Mouse (Mus musculus) stomach, postnatal 0 days (tissue): ENCODE results near the gene Yy1. TPM values are rescaled to one million over a fixed set of nuclear protein-coding genes. Genes with fewer than 3 reads are reported as not detected.

ENCODE experiments used
- ATAC-seq: fragments of 200-750 bp; cut with Nextera tagmentation; 2 replicates; pipeline ENCODE4 v1.8.0; 2017; ENCODE audit not compliant: low FRiP score, low TSS enrichment
- DNase-seq: peaks from one replicate; pipeline ENCODE4 v3.0.0-alpha.2; 2016; ENCODE audit warnings: low spot score
- H3K27ac ChIP-seq: fragments of 300-500 bp; sonication (generic); replicated peaks from 2 replicates; pipeline ENCODE4 v1.5.1; 2014; ENCODE audit warnings: mild to moderate bottlenecking, control low read depth
- H3K27me3 ChIP-seq: fragments of 300-500 bp; sonication (generic); 2 replicates; pipeline ENCODE4 v1.6.1; 2014; ENCODE audit warnings: low read length; ENCODE audit not compliant: control insufficient read depth, insufficient read depth
- H3K36me3 ChIP-seq: fragments of 300-500 bp; sonication (generic); 2 replicates; pipeline ENCODE4 v1.6.1; 2014; ENCODE audit warnings: low read length, mixed read lengths; ENCODE audit not compliant: control insufficient read depth, insufficient read depth
- H3K4me1 ChIP-seq: fragments of 300-500 bp; sonication (generic); replicated peaks from 2 replicates; pipeline ENCODE4 v1.6.1; 2014; ENCODE audit warnings: antibody characterized with exemption; ENCODE audit not compliant: control insufficient read depth, insufficient read depth
- H3K4me2 ChIP-seq: fragments of 300-500 bp; sonication (generic); replicated peaks from 2 replicates; pipeline ENCODE4 v1.6.1; 2014; ENCODE audit warnings: low read depth, mild to moderate bottlenecking, control low read depth, moderate library complexity
- H3K4me3 ChIP-seq: fragments of 300-500 bp; sonication (generic); 2 replicates; pipeline ENCODE4 v1.5.1; 2014; ENCODE audit warnings: low read depth, low read length, control low read depth
- H3K9ac ChIP-seq: fragments of 300-500 bp; sonication (generic); 2 replicates; pipeline ENCODE4 v1.6.1; 2014; ENCODE audit warnings: mild to moderate bottlenecking, low read length, control low read depth, mixed read lengths
- H3K9me3 ChIP-seq: fragments of 300-500 bp; sonication (generic); 2 replicates; pipeline ENCODE4 v1.6.1; 2016; ENCODE audit warnings: low read length; ENCODE audit not compliant: control insufficient read depth
- CTCF ChIP-seq: IDR thresholded peaks from 2 replicates; pipeline ENCODE4 v1.5.1; 2016; ENCODE audit warnings: antibody characterized with exemption, low read depth, mild to moderate bottlenecking, moderate library complexity
- EP300 ChIP-seq: optimal IDR thresholded peaks from 2 replicates; pipeline ENCODE3; 2016; ENCODE audit warnings: antibody characterized with exemption
- WGBS: fragments of 180-500 bp; shearing (Covaris S2); extraction: QIAGEN DNeasy Blood & Tissue Kit; methylation state at CpG from one replicate; pipeline ENCODE4 v1.1.7; 2014; 5-methylcytosine and 5-hydroxymethylcytosine counted together
- polyA plus RNA-seq: library from polyadenylated mRNA; unstranded; fragments of >200 nt; fragmentation: Nextera tagmentation; extraction: Ambion mirVana; gene quantifications from 2 replicates; pipeline ENCODE4 v1.2.1, GENCODE M21; 2015

Yy1 gene
- polyA plus RNA-seq, 1 experiment from 2014 or later, result 9.6 TPM

DNA sequence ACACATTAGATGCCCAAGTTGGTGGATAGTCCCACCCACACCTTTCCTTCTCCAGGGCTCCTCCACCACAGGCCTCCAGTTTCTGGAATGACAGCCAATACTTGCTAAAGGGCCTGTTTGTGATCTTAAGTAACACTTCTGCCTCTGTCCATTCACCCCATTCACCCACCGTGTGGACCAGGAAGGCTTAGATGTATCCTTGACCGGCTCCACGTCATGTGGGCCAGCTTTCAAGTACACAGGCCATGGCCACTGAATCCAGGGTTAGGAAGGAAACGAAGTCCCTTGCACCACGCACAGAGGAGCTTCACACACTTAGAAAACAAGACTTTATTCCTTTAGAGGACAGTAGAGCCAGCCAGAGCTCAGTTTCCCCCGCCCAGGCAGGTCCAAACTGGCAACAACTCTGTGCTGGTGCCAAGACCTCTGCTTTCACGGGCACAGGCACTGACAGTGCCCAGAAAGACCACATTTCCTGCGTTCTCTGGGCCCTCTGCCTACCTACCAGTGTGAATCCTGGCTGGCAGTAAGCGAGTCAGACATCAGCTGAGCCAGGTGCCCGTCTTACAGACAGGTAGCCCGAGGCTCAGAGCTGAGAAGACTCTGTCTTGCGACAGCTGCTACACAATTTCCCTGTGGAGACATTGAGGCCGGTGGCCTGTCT, 32.9 kb downstream of the Yy1 start:
- Histone ChIP-seq H3K27me3 (no peaks in the 10 kb centered on the region), H3K4me3 (no peak overlapping the region), H3K4me2 (no peak overlapping the region), H3K4me1 (no peaks in the 10 kb centered on the region), H3K9me3 (no peaks in the 10 kb centered on the region), H3K36me3 (peaks cover 2% of the 10 kb centered on the region; the same call in 1 of the 2 replicates), H3K9ac (no peak overlapping the region), H3K27ac (no peak overlapping the region)
- TF ChIP-seq EP300 (no peak), CTCF (no peak)
- 76% methylated on average over 13 of the region's 13 CpGs for WGBS
- ATAC-seq (no peak), DNase-seq (no peak)

DNA sequence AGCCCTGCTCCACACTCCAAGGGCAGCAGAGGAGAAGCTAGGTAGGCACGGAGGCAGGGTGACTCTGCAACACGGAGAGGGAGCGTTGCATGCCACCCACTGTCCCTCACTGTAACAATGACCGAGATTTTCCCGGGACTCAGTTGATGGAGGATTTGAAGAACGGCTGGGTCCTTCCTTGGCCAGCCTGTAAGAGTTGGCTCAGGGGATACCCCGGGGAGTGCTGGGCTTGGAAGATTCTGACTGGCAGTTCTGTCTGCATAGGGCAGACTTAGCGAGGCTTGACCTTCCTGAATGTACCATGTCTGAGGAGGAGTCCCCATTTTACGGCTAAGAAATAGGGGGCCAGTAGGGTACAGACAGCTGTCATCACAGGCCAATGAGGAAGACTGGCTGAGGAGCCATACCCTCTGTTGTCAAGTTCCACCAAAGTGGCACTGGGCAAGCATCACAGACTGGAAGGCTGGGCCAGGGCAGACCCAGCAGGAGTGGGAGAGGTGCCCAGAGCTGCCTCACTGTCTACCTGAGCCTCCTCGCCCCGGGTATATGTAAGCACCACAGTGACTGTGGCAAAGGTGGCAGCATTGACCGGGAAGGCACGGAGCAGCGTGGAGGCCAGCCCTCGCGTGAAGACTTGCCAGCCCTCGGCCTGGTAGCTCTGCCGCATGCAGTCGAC, 33.6 kb downstream of the Yy1 start:
- DNase-seq (no peak), ATAC-seq (no peak; the same call in 1 of the 2 replicates)
- H3K9ac ChIP-seq, result no peak overlapping the region
- no peak overlapping the region for H3K4me3 ChIP-seq
- WGBS, result 95% methylated on average over 19 of the region's 19 CpGs
- no peaks in the 10 kb centered on the region for H3K4me1 ChIP-seq
- no peak overlapping the region for H3K27ac ChIP-seq
- TF ChIP-seq EP300 (no peak), CTCF (no peak)
- no peak overlapping the region for H3K4me2 ChIP-seq
- no peaks in the 10 kb centered on the region for H3K9me3 ChIP-seq
- no peaks in the 10 kb centered on the region for H3K36me3 ChIP-seq
- no peaks in the 10 kb centered on the region for H3K27me3 ChIP-seq

DNA sequence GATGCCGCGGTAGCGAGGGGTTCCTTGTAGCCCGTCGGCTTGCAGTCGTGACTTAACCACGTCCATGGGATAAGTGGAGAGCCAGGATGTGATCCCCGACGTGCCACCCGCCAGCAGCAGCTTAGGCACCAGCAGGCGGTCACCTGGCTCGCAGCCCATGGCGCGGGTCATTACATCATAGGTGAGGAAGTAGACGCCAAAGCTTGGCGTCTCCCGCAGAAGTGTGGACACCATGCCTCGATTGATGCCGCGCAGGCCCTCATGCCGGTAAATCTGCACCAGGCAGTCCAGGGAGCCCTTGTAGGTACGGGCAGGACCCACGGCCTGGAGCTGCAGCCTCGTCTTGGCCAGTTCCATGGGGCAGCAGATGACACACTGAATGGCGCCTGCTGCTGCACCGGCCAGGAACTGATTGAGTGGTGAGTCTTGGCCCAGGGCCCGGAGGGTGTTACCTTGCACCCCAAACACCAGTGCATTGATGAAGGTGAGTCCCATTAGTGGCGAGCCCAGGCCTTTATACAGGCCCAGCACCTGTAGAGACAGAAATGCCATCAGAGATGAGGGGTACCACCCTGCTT, 34.3 kb downstream of the Yy1 start:
- no peak overlapping the region for H3K27ac ChIP-seq
- no peaks in the 10 kb centered on the region for H3K9me3 ChIP-seq
- no peak overlapping the region for H3K4me2 ChIP-seq
- TF ChIP-seq EP300 (no peak), CTCF (no peak)
- H3K9ac ChIP-seq, result no peak overlapping the region
- DNase-seq, result no peak
- H3K27me3 ChIP-seq, result no peaks in the 10 kb centered on the region
- H3K4me3 ChIP-seq, result no peak overlapping the region
- no peak for ATAC-seq
- 90% methylated on average over 28 of the region's 28 CpGs for WGBS
- H3K4me1 ChIP-seq, result no peaks in the 10 kb centered on the region
- no peaks in the 10 kb centered on the region for H3K36me3 ChIP-seq

DNA sequence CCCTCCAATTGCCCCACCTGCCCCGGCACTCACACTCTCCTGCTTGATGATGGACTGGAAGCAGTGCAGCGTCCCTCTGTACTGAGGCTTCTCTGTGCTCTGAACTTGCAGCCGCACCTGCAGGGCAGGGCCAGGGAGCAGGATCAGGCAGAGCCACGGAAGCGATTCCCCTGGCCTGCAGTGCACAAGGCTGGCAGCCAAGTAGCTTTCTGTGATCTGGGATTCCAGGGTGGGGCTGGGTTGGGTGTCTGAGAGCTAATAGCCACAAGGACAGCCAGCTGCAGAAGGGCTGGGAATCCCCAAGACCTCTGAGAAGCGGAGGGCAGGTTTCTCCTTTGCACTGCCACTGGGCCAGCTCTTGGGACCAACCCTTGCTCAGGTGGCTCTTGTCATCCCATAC, 34.9 kb downstream of the Yy1 start:
- Histone ChIP-seq H3K4me3 (no peak overlapping the region), H3K9me3 (no peaks in the 10 kb centered on the region), H3K4me2 (no peak overlapping the region), H3K27me3 (no peaks in the 10 kb centered on the region), H3K9ac (no peak overlapping the region), H3K27ac (no peak overlapping the region), H3K4me1 (no peaks in the 10 kb centered on the region), H3K36me3 (no peaks in the 10 kb centered on the region)
- no peak for ATAC-seq
- no peak for DNase-seq
- 83% methylated on average over 6 of the region's 6 CpGs for WGBS
- TF ChIP-seq EP300 (no peak), CTCF (no peak)

DNA sequence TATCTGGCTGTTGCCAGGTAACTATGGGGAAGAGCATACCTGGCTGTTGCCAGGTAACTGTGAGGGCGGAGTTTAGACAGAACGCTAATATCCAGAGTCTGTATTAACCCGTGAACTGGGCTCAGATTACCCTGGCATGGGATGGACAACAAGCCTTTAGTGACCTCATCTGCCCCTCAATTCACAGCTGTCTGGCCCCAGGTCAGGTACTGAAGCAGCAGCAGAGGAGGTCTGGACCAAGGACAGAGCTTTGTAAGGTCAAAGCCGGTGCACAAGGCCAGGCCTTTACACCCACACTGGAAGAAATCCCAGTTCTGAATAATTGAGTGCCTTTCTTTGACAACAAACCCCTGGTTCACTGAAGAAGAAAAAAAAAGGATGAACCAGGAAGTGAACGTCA, 36.9 kb downstream of the Yy1 start:
- Histone ChIP-seq H3K9ac (no peak overlapping the region), H3K4me3 (no peak overlapping the region), H3K4me1 (no peaks in the 10 kb centered on the region), H3K27me3 (no peaks in the 10 kb centered on the region), H3K36me3 (no peaks in the 10 kb centered on the region), H3K27ac (no peak overlapping the region), H3K4me2 (no peak overlapping the region), H3K9me3 (no peaks in the 10 kb centered on the region)
- ATAC-seq, result no peak
- TF ChIP-seq CTCF (no peak), EP300 (no peak)
- WGBS, result 58% methylated on average over 5 of the region's 5 CpGs
- DNase-seq, result no peak

DNA sequence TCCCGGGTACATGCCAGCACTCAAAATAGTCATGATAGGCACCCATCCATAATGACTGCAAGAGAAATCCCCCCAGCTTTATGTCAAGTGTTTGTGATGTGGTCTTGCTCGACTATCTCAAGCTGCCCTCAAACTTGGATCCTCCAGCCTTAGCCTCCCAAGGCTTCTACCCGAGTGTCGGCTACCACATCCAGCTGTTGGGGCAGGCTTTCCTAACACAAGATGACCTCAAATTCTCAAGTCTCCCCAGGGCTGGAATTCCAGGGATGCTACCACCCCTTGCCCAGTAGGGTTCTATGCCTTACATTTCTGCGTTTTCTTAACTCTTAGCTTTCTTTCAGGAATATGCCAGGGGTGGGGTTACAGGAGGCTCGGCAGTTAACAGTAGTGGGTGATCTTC, 37.6 kb downstream of the Yy1 start:
- no peak for DNase-seq
- H3K4me3 ChIP-seq, result no peak overlapping the region
- 76% methylated on average over 6 of the region's 6 CpGs for WGBS
- no peaks in the 10 kb centered on the region for H3K4me1 ChIP-seq
- no peaks in the 10 kb centered on the region for H3K9me3 ChIP-seq
- no peak overlapping the region for H3K9ac ChIP-seq
- ATAC-seq, result no peak
- no peak for TF ChIP-seq CTCF
- no peak overlapping the region for H3K4me2 ChIP-seq
- H3K27me3 ChIP-seq, result no peaks in the 10 kb centered on the region
- no peak overlapping the region for H3K27ac ChIP-seq
- no peaks in the 10 kb centered on the region for H3K36me3 ChIP-seq
